Comparison of ENCODE assay signal across 16 mouse cellular contexts in genomic region chr19:6519483-6519882, GRCm38 (mm10). TPM values are rescaled to one million over a fixed set of nuclear protein-coding genes. Genes with fewer than 3 reads are reported as not detected.
DNase-seq lines count a peak whose midpoint lies in the region; ATAC-seq and TF ChIP-seq lines count a peak whose summit lies in the region.
"Had no signal": no experiment of that assay in that cellular context is flagged by ENCODE, and none has a peak within 500 bp of the region (broad histone marks: within the 10 kb centered on the region; RNA-seq: fewer than 3 reads in every experiment).

No protein-coding gene starts in this region.

- no peak overlapping the region for H3K4me2 ChIP-seq in forebrain, embryonic 15.5 days (replicated peaks)
- H3K4me2 ChIP-seq in midbrain, embryonic 13.5 days (replicated peaks) = peak overlapping the region; percentile 28; the same call in 1 of the 2 replicates
- H3K4me2 ChIP-seq: embryonic facial prominence, embryonic 13.5 days; heart, embryonic 15.5 days; kidney, embryonic 15.5 days had no signal

- no peaks in the 10 kb centered on the region for H3K9me3 ChIP-seq in forebrain, embryonic 15.5 days
- H3K9me3 ChIP-seq in midbrain, embryonic 13.5 days = no peaks in the 10 kb centered on the region
- H3K9me3 ChIP-seq: embryonic facial prominence, embryonic 13.5 days; heart, embryonic 15.5 days; kidney, embryonic 15.5 days had no signal

- DNase-seq in cerebellum, adult 2 months = no peak
- no peak for DNase-seq in cerebellum, postnatal 4 days (ENCODE audit: low spot score in 2 of 2)
- DNase-seq in R1 (ENCODE audit: low read depth, low spot score) = peak; percentile 67
- no peak for DNase-seq in adrenal gland, postnatal 10 days
- no peak for DNase-seq in gastrocnemius, adult 8-10 months (ENCODE audit: low spot score in 2 of 2)
- no peak for DNase-seq in ovary, postnatal 14 days (ENCODE audit: low spot score)
- DNase-seq: left cerebral cortex, postnatal 4 days; lung, adult 2 months; right cerebral cortex, postnatal 14 days; thymus, postnatal 4 days had no signal

- H3K27ac ChIP-seq in cerebellum, adult 2 months (ENCODE audit: insufficient read depth, low read length) = peak overlapping the region; percentile 68
- peak overlapping the region; percentile 89 for H3K27ac ChIP-seq in forebrain, embryonic 15.5 days (replicated peaks)
- peak overlapping the region; percentile 93 for H3K27ac ChIP-seq in midbrain, embryonic 13.5 days
- H3K27ac ChIP-seq: embryonic facial prominence, embryonic 13.5 days; heart, embryonic 15.5 days; kidney, embryonic 15.5 days had no signal

- peaks cover 50% of the 10 kb centered on the region for H3K36me3 ChIP-seq in forebrain, embryonic 15.5 days
- H3K36me3 ChIP-seq in midbrain, embryonic 13.5 days = peaks cover 95% of the 10 kb centered on the region
- H3K36me3 ChIP-seq: embryonic facial prominence, embryonic 13.5 days; heart, embryonic 15.5 days; kidney, embryonic 15.5 days had no signal

- H3K9ac ChIP-seq in forebrain, embryonic 15.5 days (replicated peaks) = no peak overlapping the region
- H3K9ac ChIP-seq in midbrain, embryonic 13.5 days (replicated peaks) = no peak overlapping the region
- H3K9ac ChIP-seq: embryonic facial prominence, embryonic 13.5 days; heart, embryonic 15.5 days; kidney, embryonic 15.5 days had no signal

- WGBS in cerebellum, adult 2 months = 11% methylated on average over 2 of the region's 2 CpGs
- 49% methylated on average over 2 of the region's 2 CpGs for WGBS in forebrain, embryonic 15.5 days
- WGBS in midbrain, embryonic 13.5 days = 51% methylated on average over 2 of the region's 2 CpGs

- peak; percentile 9; the same call in 1 of the 2 replicates for ATAC-seq in forebrain, embryonic 15.5 days (replicated peaks)
- peak; percentile 41; the same call in 1 of the 2 replicates for ATAC-seq in midbrain, embryonic 13.5 days
- ATAC-seq: Patski had no signal

- no peak for TF ChIP-seq POLR2A in cerebellum, adult 2 months (IDR thresholded peaks at IDR 0.05; ENCODE audit: borderline replicate concordance, insufficient read depth, low read length)

- peaks cover 87% of the 10 kb centered on the region for H3K4me1 ChIP-seq in cerebellum, adult 2 months (ENCODE audit: control insufficient read depth, insufficient read depth, low read length)
- peaks cover 28% of the 10 kb centered on the region for H3K4me1 ChIP-seq in forebrain, embryonic 15.5 days
- H3K4me1 ChIP-seq in midbrain, embryonic 13.5 days (replicated peaks) = peaks cover 42% of the 10 kb centered on the region
- H3K4me1 ChIP-seq: heart, embryonic 15.5 days had no signal

- H3K4me3 ChIP-seq in cerebellum, adult 2 months (replicated peaks; ENCODE audit: insufficient read depth, low read depth, low read length) = no peak overlapping the region
- H3K4me3 ChIP-seq in forebrain, embryonic 15.5 days = no peak overlapping the region
- no peak overlapping the region for H3K4me3 ChIP-seq in midbrain, embryonic 13.5 days (replicated peaks)
- H3K4me3 ChIP-seq: embryonic facial prominence, embryonic 13.5 days; heart, embryonic 15.5 days; kidney, embryonic 15.5 days had no signal

- no peak for TF ChIP-seq CTCF in cerebellum, adult 2 months (IDR thresholded peaks at IDR 0.05; ENCODE audit: borderline replicate concordance, insufficient read depth, low read depth, low read length)

- H3K27me3 ChIP-seq in cerebellum, adult 2 months (ENCODE audit: control insufficient read depth, insufficient read depth, low read length) = no peaks in the 10 kb centered on the region
- no peaks in the 10 kb centered on the region for H3K27me3 ChIP-seq in forebrain, embryonic 15.5 days
- H3K27me3 ChIP-seq in midbrain, embryonic 13.5 days = no peaks in the 10 kb centered on the region

RNA-seq across cellular contexts. Expression of gene Slc22a12, which starts 23.3 kb away (rescaled TPM):
- polyA plus RNA-seq in cerebellum, adult 2 months (2012; rRNA removed) = 0.15 and 0.24 TPM in 2 replicates
- polyA plus RNA-seq in forebrain, embryonic 15.5 days (2015; fragmentation: Nextera tagmentation; extraction: Ambion mirVana) = 0.10 TPM in 1 of 2 replicates, not detected in the other
- 0.19 TPM in 1 of 2 replicates, not detected in the other for polyA plus RNA-seq in midbrain, embryonic 13.5 days (2015; fragmentation: Nextera tagmentation; extraction: Ambion mirVana)
- total RNA-seq in adrenal gland, postnatal 10 days (2021) = not detected
- total RNA-seq in gastrocnemius, adult 8-10 months (2022) = not detected
- polyA plus RNA-seq: embryonic facial prominence, embryonic 13.5 days; heart, embryonic 15.5 days; Patski had no signal
